27 mouse cellular contexts compared by ENCODE assay signal in the genomic region with DNA sequence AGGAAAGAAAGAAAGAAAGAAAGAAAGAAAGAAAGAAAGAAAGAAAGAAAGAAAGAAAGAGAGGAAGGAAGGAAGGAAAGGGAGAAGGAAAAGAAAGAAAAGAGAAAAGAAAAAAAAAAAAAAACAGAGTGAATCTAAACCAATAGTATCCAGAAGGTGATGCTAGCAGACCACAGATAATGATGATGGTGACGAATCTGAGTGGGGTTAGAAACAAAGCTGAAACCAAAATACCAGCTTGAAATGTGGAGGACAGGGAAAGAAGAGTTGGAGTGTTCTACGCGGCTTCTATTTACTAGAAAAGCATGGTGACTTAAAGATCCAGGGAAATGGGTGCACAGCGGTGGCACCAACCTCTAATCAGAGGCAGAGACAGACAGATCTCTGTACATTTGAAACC. TPM values are rescaled to one million over a fixed set of nuclear protein-coding genes. Genes with fewer than 3 reads are reported as not detected.
A peak's percentile ranks its signal among the peaks of the same experiment; 100 is the strongest.
DNase-seq lines count a peak whose midpoint lies in the region; TF ChIP-seq lines count a peak whose summit lies in the region.
"Had no signal": no experiment of that assay in that cellular context is flagged by ENCODE, and none has a peak within 500 bp of the region (broad histone marks: within the 10 kb centered on the region; RNA-seq: fewer than 3 reads in every experiment).

No protein-coding gene starts in this region.

- no peak for DNase-seq in heart, adult 2 months
- DNase-seq in heart, adult 11 months, result no peak
- no peak for DNase-seq in left cerebral cortex, adult 2 months (ENCODE audit: extremely low spot score in 1 of 2, low spot score in 2 of 2)
- DNase-seq in left cerebral cortex, adult 18-20 months (ENCODE audit: low spot score in 2 of 2), result no peak
- peak; percentile 22 for DNase-seq in 416B (ENCODE audit: low read depth)
- peak; percentile 37 for DNase-seq in adipocyte (ENCODE audit: low spot score)
- no peak for DNase-seq in gastrocnemius, adult 8-10 months (ENCODE audit: low spot score in 2 of 2)
- DNase-seq in spleen, postnatal 14 days (ENCODE audit: low spot score in 2 of 2), result no peak
- DNase-seq: adrenal gland, postnatal 25 days; B cell, adult 2 months; cerebellum, adult 11 months; cerebellum, postnatal 10 days; gastrocnemius, postnatal 10 days; heart, adult 18-20 months; heart, postnatal 36 days; kidney, adult 9 months; kidney, postnatal 4 days; liver; lung, postnatal 36 days; thymus, postnatal 25 days had no signal

- no peak overlapping the region for H3K4me3 ChIP-seq in heart, adult 2 months
- H3K4me3 ChIP-seq in left cerebral cortex, adult 2 months, result no peak overlapping the region
- H3K4me3 ChIP-seq: forebrain, embryonic 10.5 days; heart, embryonic 13.5 days; hindbrain, embryonic 13.5 days; limb, embryonic 10.5 days; megakaryocyte, embryonic 14.5 days; midbrain, embryonic 13.5 days had no signal

- H3K9ac ChIP-seq in heart, adult 2 months (ENCODE audit: low read depth, low read length), result no peak overlapping the region
- H3K9ac ChIP-seq: heart, embryonic 13.5 days; hindbrain, embryonic 13.5 days; midbrain, embryonic 13.5 days had no signal

- H3K27ac ChIP-seq in heart, adult 2 months, result no peak overlapping the region
- H3K27ac ChIP-seq in left cerebral cortex, adult 2 months, result no peak overlapping the region
- H3K27ac ChIP-seq: forebrain, embryonic 10.5 days; heart, embryonic 13.5 days; hindbrain, embryonic 13.5 days; limb, embryonic 10.5 days; midbrain, embryonic 13.5 days had no signal

- WGBS in heart, adult 2 months, result 62% methylated on average over 4 of the region's 4 CpGs

- no peaks in the 10 kb centered on the region; the same call in 1 of the 2 replicates for H3K27me3 ChIP-seq in heart, adult 2 months (ENCODE audit: control insufficient read depth, insufficient read depth, low read length)

- H3K79me2 ChIP-seq in heart, adult 2 months (replicated peaks; ENCODE audit: control insufficient read depth, insufficient read depth, low read length), result no peaks in the 10 kb centered on the region

- TF ChIP-seq CTCF in heart, adult 2 months (IDR thresholded peaks at IDR 0.05), result peak; percentile 57
- TF ChIP-seq CTCF in left cerebral cortex, adult 2 months (IDR thresholded peaks at IDR 0.05), result peak; percentile 46

- no peak for TF ChIP-seq POLR2A in heart, adult 2 months (IDR thresholded peaks at IDR 0.05; ENCODE audit: insufficient read depth, low read depth, low read length)

- TF ChIP-seq EP300 in heart, adult 2 months (IDR thresholded peaks at IDR 0.05; ENCODE audit: insufficient read depth, low read depth, low read length), result no peak

- peaks cover 4% of the 10 kb centered on the region; the same call in 1 of the 2 replicates for H3K4me1 ChIP-seq in heart, adult 2 months (ENCODE audit: control insufficient read depth, insufficient read depth, low read length)

- intact Hi-C loops in heart, adult 2 months (cut with DNase I), result loop anchor here (5.0 to 10.0 kb wide), 2 partner anchors 95 to 253 kb away; no protein-coding TSS in a partner anchor
- intact Hi-C loops in left cerebral cortex, adult 2 months (cut with DNase I), result no loop called here

- H3K36me3 ChIP-seq in heart, adult 2 months (ENCODE audit: control insufficient read depth, insufficient read depth, low read length), result no peaks in the 10 kb centered on the region
- H3K36me3 ChIP-seq: forebrain, embryonic 10.5 days; heart, embryonic 13.5 days; hindbrain, embryonic 13.5 days; limb, embryonic 10.5 days; midbrain, embryonic 13.5 days had no signal

RNA-seq across cellular contexts. Expression of gene Opn1sw, which starts 3.5 kb away (rescaled TPM):
- total RNA-seq in heart, adult 2 months (2021), result not detected
- polyA plus RNA-seq in heart, adult 2 months (2012; rRNA removed), result 0.67 TPM in 1 of 2 replicates, not detected in the other
- under 1 TPM in 1 of 2 experiments, not detected in 1; 0.16 TPM for total RNA-seq in left cerebral cortex, adult 2 months (2021)
- total RNA-seq in left cerebral cortex, adult 18-20 months (2021), result under 1 TPM; 0.14 to 0.30 TPM
- under 1 TPM in 3 of 4 experiments, not detected in 1; 0.24 to 0.43 (median 0.31) TPM for total RNA-seq in gastrocnemius, adult 8-10 months (2022)
- total RNA-seq: heart, adult 18-20 months had no signal
- polyA plus RNA-seq: spleen, adult 2 months had no signal

RNA-seq across cellular contexts. Expression of gene Ccdc136, which starts 4.3 kb away (rescaled TPM):
- total RNA-seq in heart, adult 2 months (2021), result 1 to 10 TPM; 1.7 to 2.4 TPM
- polyA plus RNA-seq in heart, adult 2 months (2012; rRNA removed), result 2.1 and 3.0 TPM in 2 replicates
- total RNA-seq in left cerebral cortex, adult 2 months (2021), result 100 to 1,000 TPM; 104 to 105 TPM
- total RNA-seq in left cerebral cortex, adult 18-20 months (2021), result 100 to 1,000 TPM; 105 to 113 TPM
- 10 to 100 TPM in 2 of 4 experiments, 1 to 10 TPM in 2; 9.0 to 12.0 (median 10.2) TPM for total RNA-seq in gastrocnemius, adult 8-10 months (2022)

RNA-seq across cellular contexts. Expression of gene Flnc, which starts 41.3 kb away (rescaled TPM):
- total RNA-seq in heart, adult 2 months (2021), result 100 to 1,000 TPM; 192 to 222 TPM
- 56.0 and 69.0 TPM in 2 replicates for polyA plus RNA-seq in heart, adult 2 months (2012; rRNA removed)
- total RNA-seq in left cerebral cortex, adult 2 months (2021), result 1 to 10 TPM; 1.2 to 1.7 TPM
- 1 to 10 TPM; 1.4 to 1.5 TPM for total RNA-seq in left cerebral cortex, adult 18-20 months (2021)
- 100 to 1,000 TPM; 357 to 417 (median 381) TPM for total RNA-seq in gastrocnemius, adult 8-10 months (2022)

RNA-seq across cellular contexts. Expression of gene Calu, which starts 43.9 kb away (rescaled TPM):
- total RNA-seq in heart, adult 2 months (2021), result 100 to 1,000 TPM; 227 to 232 TPM
- 102 and 178 TPM in 2 replicates for polyA plus RNA-seq in heart, adult 2 months (2012; rRNA removed)
- total RNA-seq in left cerebral cortex, adult 2 months (2021), result 10 to 100 TPM; 59.5 to 65.2 TPM
- 10 to 100 TPM; 59.4 to 62.6 TPM for total RNA-seq in left cerebral cortex, adult 18-20 months (2021)
- total RNA-seq in gastrocnemius, adult 8-10 months (2022), result 10 to 100 TPM; 66.3 to 77.3 (median 75.0) TPM

Comparison
In these comparisons a context has a peak if more than half of its experiments do, and no peak if none do; other contexts are left out.
1. DNase-seq: peak in 416B (single experiment) and adipocyte (single experiment); none in heart, adult 2 months (0 of 2), heart, adult 11 months (single experiment), left cerebral cortex, adult 2 months (0 of 2), left cerebral cortex, adult 18-20 months (0 of 2), gastrocnemius, adult 8-10 months (0 of 2) and spleen, postnatal 14 days (0 of 2).
2. RNA of gene Ccdc136, which starts 4.3 kb away (total RNA-seq): 105 to 113 TPM in left cerebral cortex, adult 18-20 months and 104 to 105 TPM in left cerebral cortex, adult 2 months; 9.0 to 12.0 TPM in gastrocnemius, adult 8-10 months and 1.7 to 2.4 TPM in heart, adult 2 months; every median in the first group is over 4 times any median in the second.
3. RNA of gene Flnc, which starts 41.3 kb away (total RNA-seq): 357 to 417 TPM in gastrocnemius, adult 8-10 months and 192 to 222 TPM in heart, adult 2 months; 1.2 to 1.7 TPM in left cerebral cortex, adult 2 months and 1.4 to 1.5 TPM in left cerebral cortex, adult 18-20 months; every median in the first group is over 10 times any median in the second.